20 mouse cellular contexts compared by ENCODE assay signal in the genomic region with DNA sequence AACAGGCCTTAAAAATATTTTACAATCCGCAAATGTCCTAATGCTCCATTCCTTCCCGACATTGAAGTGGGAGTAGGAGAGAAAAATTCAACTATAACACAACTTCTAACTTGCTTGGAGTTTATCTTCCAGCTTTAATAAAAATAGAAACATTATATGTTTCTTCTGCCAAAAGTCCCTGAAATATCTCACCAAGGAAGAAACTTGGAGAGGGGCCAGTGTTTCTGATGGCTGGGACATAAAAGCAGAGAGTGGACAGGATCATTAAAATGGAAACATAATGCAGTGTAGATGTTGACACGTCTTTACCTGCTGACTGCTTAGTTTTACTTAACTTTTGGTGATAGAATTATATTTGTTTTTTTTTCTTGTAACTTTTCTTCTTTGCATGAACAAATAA.
A peak's percentile ranks its signal among the peaks of the same experiment; 100 is the strongest.
DNase-seq lines count a peak whose midpoint lies in the region; ATAC-seq and TF ChIP-seq lines count a peak whose summit lies in the region.
"Had no signal": no experiment of that assay in that cellular context is flagged by ENCODE, and none has a peak within 500 bp of the region (broad histone marks: within the 10 kb centered on the region; RNA-seq: fewer than 3 reads in every experiment).

No protein-coding gene starts in this region.

- H3K9me3 ChIP-seq in limb, embryonic 14.5 days (ENCODE audit: control insufficient read depth, low read length), result no peaks in the 10 kb centered on the region
- no peaks in the 10 kb centered on the region for H3K9me3 ChIP-seq in limb, embryonic 10.5 days (replicated peaks)
- H3K9me3 ChIP-seq: embryonic facial prominence, embryonic 10.5 days; hindbrain, embryonic 15.5 days; intestine, embryonic 15.5 days; limb, embryonic 12.5 days; liver, embryonic 13.5 days; lung, embryonic 15.5 days; megakaryocyte, embryonic 14.5 days had no signal

- H3K9ac ChIP-seq in limb, embryonic 14.5 days (ENCODE audit: low read depth, low read length, severe bottlenecking), result no peak overlapping the region
- H3K9ac ChIP-seq: hindbrain, embryonic 15.5 days; intestine, embryonic 15.5 days; limb, embryonic 12.5 days; liver, embryonic 13.5 days; lung, embryonic 15.5 days had no signal

- no peak for TF ChIP-seq POLR2A in limb, embryonic 14.5 days (IDR thresholded peaks at IDR 0.05; ENCODE audit: borderline replicate concordance, extremely low read depth, insufficient read depth, insufficient read length)
- no peak for TF ChIP-seq POLR2A in cerebellum, adult 2 months (IDR thresholded peaks at IDR 0.05; ENCODE audit: borderline replicate concordance, insufficient read depth, low read length)

- H3K4me1 ChIP-seq in limb, embryonic 14.5 days (ENCODE audit: control insufficient read depth, insufficient read depth, low read length), result no peaks in the 10 kb centered on the region
- no peaks in the 10 kb centered on the region for H3K4me1 ChIP-seq in limb, embryonic 10.5 days
- H3K4me1 ChIP-seq in cerebellum, adult 2 months (ENCODE audit: control insufficient read depth, insufficient read depth, low read length), result no peaks in the 10 kb centered on the region
- H3K4me1 ChIP-seq: embryonic facial prominence, embryonic 10.5 days; hindbrain, embryonic 15.5 days; intestine, embryonic 15.5 days; limb, embryonic 12.5 days; liver, embryonic 13.5 days; megakaryocyte, embryonic 14.5 days had no signal

- DNase-seq in frontal cortex, postnatal 10 days (ENCODE audit: low spot score in 2 of 2), result no peak
- DNase-seq in limb, embryonic 14.5 days (ENCODE audit: low spot score), result peak; percentile 33
- no peak for DNase-seq in limb, embryonic 10.5 days (ENCODE audit: low spot score)
- peak; percentile 38 for DNase-seq in testis, postnatal 14 days (ENCODE audit: low spot score)
- DNase-seq in testis, postnatal 10 days (ENCODE audit: low spot score), result no peak
- DNase-seq in cerebellum, adult 2 months, result no peak
- DNase-seq: cerebellum, adult 9-10 months; liver, embryonic 13.5 days; right cerebral cortex, adult 18-20 months; thymus, postnatal 25 days had no signal

- H3K4me3 ChIP-seq in limb, embryonic 14.5 days (replicated peaks; ENCODE audit: low read length), result no peak overlapping the region
- H3K4me3 ChIP-seq in limb, embryonic 10.5 days, result no peak overlapping the region
- H3K4me3 ChIP-seq in cerebellum, adult 2 months (replicated peaks; ENCODE audit: insufficient read depth, low read depth, low read length), result no peak overlapping the region
- H3K4me3 ChIP-seq: embryonic facial prominence, embryonic 10.5 days; hindbrain, embryonic 15.5 days; intestine, embryonic 15.5 days; limb, embryonic 12.5 days; liver, embryonic 13.5 days; lung, embryonic 15.5 days; megakaryocyte, embryonic 14.5 days had no signal

- no peak for TF ChIP-seq CTCF in cerebellum, adult 2 months (IDR thresholded peaks at IDR 0.05; ENCODE audit: borderline replicate concordance, insufficient read depth, low read depth, low read length)

- H3K27ac ChIP-seq in limb, embryonic 14.5 days (replicated peaks; ENCODE audit: low read depth, low read length), result no peak overlapping the region
- H3K27ac ChIP-seq in limb, embryonic 10.5 days, result no peak overlapping the region
- no peak overlapping the region for H3K27ac ChIP-seq in cerebellum, adult 2 months (ENCODE audit: insufficient read depth, low read length)
- H3K27ac ChIP-seq: embryonic facial prominence, embryonic 10.5 days; hindbrain, embryonic 15.5 days; intestine, embryonic 15.5 days; limb, embryonic 12.5 days; liver, embryonic 13.5 days; stomach, postnatal 0 days had no signal

- 64% methylated on average over 3 of the region's 3 CpGs for WGBS in limb, embryonic 14.5 days
- WGBS in limb, embryonic 10.5 days, result 90% methylated on average over 3 of the region's 3 CpGs
- 85% methylated on average over 3 of the region's 3 CpGs for WGBS in cerebellum, adult 2 months

- no peak overlapping the region for H3K4me2 ChIP-seq in limb, embryonic 14.5 days (replicated peaks; ENCODE audit: low read depth, low read length, severe bottlenecking)
- H3K4me2 ChIP-seq: hindbrain, embryonic 15.5 days; intestine, embryonic 15.5 days; limb, embryonic 12.5 days; liver, embryonic 13.5 days; lung, embryonic 15.5 days had no signal

- H3K36me3 ChIP-seq in limb, embryonic 14.5 days (ENCODE audit: control insufficient read depth, insufficient read depth, low read length), result no peaks in the 10 kb centered on the region
- no peaks in the 10 kb centered on the region for H3K36me3 ChIP-seq in limb, embryonic 10.5 days
- H3K36me3 ChIP-seq: embryonic facial prominence, embryonic 10.5 days; hindbrain, embryonic 15.5 days; intestine, embryonic 15.5 days; limb, embryonic 12.5 days; liver, embryonic 13.5 days; lung, embryonic 15.5 days had no signal

- peak; percentile 20; the same call in 1 of the 2 replicates for ATAC-seq in frontal cortex, adult (ENCODE audit: low TSS enrichment)
- ATAC-seq in limb, embryonic 14.5 days (ENCODE audit: low FRiP score, low read depth), result no peak
- ATAC-seq: intestine, embryonic 15.5 days; midbrain, embryonic 16.5 days had no signal

- H3K27me3 ChIP-seq in limb, embryonic 14.5 days (ENCODE audit: control insufficient read depth, insufficient read depth, low read length), result no peaks in the 10 kb centered on the region
- no peaks in the 10 kb centered on the region for H3K27me3 ChIP-seq in limb, embryonic 10.5 days (ENCODE audit: low read depth, poor library complexity, severe bottlenecking)
- no peaks in the 10 kb centered on the region for H3K27me3 ChIP-seq in cerebellum, adult 2 months (ENCODE audit: control insufficient read depth, insufficient read depth, low read length)
- H3K27me3 ChIP-seq: CH12.LX; hindbrain, embryonic 15.5 days; intestine, embryonic 15.5 days; limb, embryonic 12.5 days; liver, embryonic 13.5 days; lung, embryonic 15.5 days; megakaryocyte, embryonic 14.5 days had no signal

Comparison
In these comparisons a context has a peak if more than half of its experiments do, and no peak if none do; other contexts are left out.
1. DNase-seq: peak in limb, embryonic 14.5 days (single experiment) and testis, postnatal 14 days (single experiment); none in frontal cortex, postnatal 10 days (0 of 2), limb, embryonic 10.5 days (single experiment), testis, postnatal 10 days (single experiment) and cerebellum, adult 2 months (0 of 2).